Mouse (Mus musculus) hindbrain, embryonic 14.5 days (tissue): ENCODE results near the gene Spp1. TPM values are rescaled to one million over a fixed set of nuclear protein-coding genes. Genes with fewer than 3 reads are reported as not detected.

ENCODE experiments used
- ATAC-seq: fragments of 200-750 bp; cut with Nextera tagmentation; 2 replicates; pipeline ENCODE4 v1.8.0; 2017; ENCODE audit warnings: moderate number of reproducible peaks, mild to moderate bottlenecking, moderate TSS enrichment, moderate library complexity; ENCODE audit not compliant: low FRiP score
- DNase-seq: peaks from one replicate; pipeline ENCODE4 v3.0.0-alpha.2; 2015; ENCODE audit warnings: low spot score
- H3K27ac ChIP-seq: fragments of 300-500 bp; sonication (generic); 2 replicates; pipeline ENCODE4 v1.5.1; 2014; ENCODE audit warnings: mild to moderate bottlenecking, moderate library complexity
- H3K27me3 ChIP-seq: fragments of 300-500 bp; sonication (generic); 2 replicates; pipeline ENCODE4 v1.6.1; 2014; ENCODE audit warnings: mild to moderate bottlenecking, low read length, mixed read lengths; ENCODE audit not compliant: control insufficient read depth, insufficient read depth
- H3K36me3 ChIP-seq: fragments of 300-500 bp; sonication (generic); replicated peaks from 2 replicates; pipeline ENCODE4 v1.6.1; 2014; ENCODE audit not compliant: control insufficient read depth, insufficient read depth
- H3K4me1 ChIP-seq: fragments of 300-500 bp; sonication (generic); replicated peaks from 2 replicates; pipeline ENCODE4 v1.6.1; 2014; ENCODE audit warnings: antibody characterized with exemption, low read length, mixed read lengths; ENCODE audit not compliant: control insufficient read depth, insufficient read depth
- H3K4me2 ChIP-seq: fragments of 300-500 bp; sonication (generic); replicated peaks from 2 replicates; pipeline ENCODE4 v1.6.1; 2014; ENCODE audit warnings: mild to moderate bottlenecking, moderate library complexity
- H3K4me3 ChIP-seq: fragments of 300-500 bp; sonication (generic); replicated peaks from 2 replicates; pipeline ENCODE4 v1.5.1; 2014; ENCODE audit warnings: mild to moderate bottlenecking, low read length
- H3K9ac ChIP-seq: fragments of 300-500 bp; sonication (generic); 2 replicates; pipeline ENCODE4 v1.6.1; 2014
- H3K9me3 ChIP-seq: fragments of 300-500 bp; sonication (generic); 2 replicates; pipeline ENCODE4 v1.6.1; 2016; ENCODE audit warnings: low read length; ENCODE audit not compliant: control insufficient read depth
- WGBS: fragments of 180-500 bp; shearing (Covaris S2); extraction: QIAGEN DNeasy Blood & Tissue Kit; methylation state at CpG from one replicate; pipeline ENCODE4 v1.1.7; 2014; 5-methylcytosine and 5-hydroxymethylcytosine counted together
- polyA plus RNA-seq: library from polyadenylated mRNA; unstranded; fragments of >200 nt; fragmentation: Nextera tagmentation; extraction: Ambion mirVana; gene quantifications from 2 replicates; pipeline ENCODE4 v1.2.1, GENCODE M21; 2014

The Spp1 gene
- polyA plus RNA-seq, 1 experiment from 2014 or later = 7.4 TPM

- H3K36me3 ChIP-seq = no peaks in the 10 kb centered on the region
- H3K27ac ChIP-seq = no peak overlapping the region
- H3K4me3 ChIP-seq = no peak overlapping the region
- WGBS = 90% methylated on average over 1 of the region's 1 CpGs
- H3K27me3 ChIP-seq = no peaks in the 10 kb centered on the region
- no peak overlapping the region for H3K9ac ChIP-seq
- H3K9me3 ChIP-seq = peaks cover 6% of the 10 kb centered on the region; the same call in 1 of the 2 replicates
- 0 out of 2 replicates have a peak, but pooled peaks cover 2% of the 10 kb centered on the region for H3K4me1 ChIP-seq
- H3K4me2 ChIP-seq = no peak overlapping the region
- ATAC-seq (no peak), DNase-seq (no peak)
Observed at GRCm38 (mm10) chr5:104453075-104453474, 18.2 kb downstream of the Spp1 start.

GRCm38 (mm10) chr5:104454564-104454963 is 19.6 kb downstream of the Spp1 start:
- Histone ChIP-seq H3K27ac (no peak overlapping the region), H3K36me3 (no peaks in the 10 kb centered on the region), H3K9me3 (peaks cover 6% of the 10 kb centered on the region; the same call in 1 of the 2 replicates), H3K4me2 (no peak overlapping the region), H3K9ac (no peak overlapping the region), H3K27me3 (no peaks in the 10 kb centered on the region), H3K4me3 (no peak overlapping the region), H3K4me1 (peaks cover 12% of the 10 kb centered on the region; the same call in 1 of the 2 replicates)
- ATAC-seq (no peak), DNase-seq (no peak)
- WGBS = 94% methylated on average over 6 of the region's 6 CpGs

GRCm38 (mm10) chr5:104458832-104459705 is 24.2 kb downstream of the Spp1 start, which contains the start of gene Pkd2:
Pkd2 (plus strand) TSS chr5:104459450.
- H3K27ac ChIP-seq = peak within 1 kb of the TSS; percentile 95
- H3K9ac ChIP-seq = peak within 1 kb of the TSS; percentile 98
- H3K4me2 ChIP-seq = peak within 1 kb of the TSS; percentile 84
- peak within 1 kb of the TSS; percentile 82 for H3K4me3 ChIP-seq
- ATAC-seq = peak; percentile 87
- H3K27me3 ChIP-seq = no peaks in the 10 kb centered on the region
- WGBS = 12% methylated on average over 41 of the region's 46 CpGs
- peaks cover 10% of the 10 kb centered on the region; the same call in 1 of the 2 replicates for H3K4me1 ChIP-seq
- peak; percentile 69 for DNase-seq
- H3K36me3 ChIP-seq = 0 out of 2 replicates have a peak, but pooled peaks cover 3% of the 10 kb centered on the region
- peaks cover 6% of the 10 kb centered on the region; the same call in 1 of the 2 replicates for H3K9me3 ChIP-seq

GRCm38 (mm10) chr5:104459706-104460455 is 25.0 kb downstream of the Spp1 start:
- peak overlapping the region; percentile 98 for H3K9ac ChIP-seq
- DNase-seq (peak; percentile 56), ATAC-seq (peak; percentile 77)
- H3K27me3 ChIP-seq = no peaks in the 10 kb centered on the region
- peaks cover 6% of the 10 kb centered on the region; the same call in 1 of the 2 replicates for H3K9me3 ChIP-seq
- 0 out of 2 replicates have a peak, but pooled peaks cover 3% of the 10 kb centered on the region for H3K36me3 ChIP-seq
- under 1% methylated on average over 76 of the region's 82 CpGs for WGBS
- H3K4me3 ChIP-seq = peak overlapping the region; percentile 82
- H3K4me2 ChIP-seq = peak overlapping the region; percentile 84
- H3K27ac ChIP-seq = peak overlapping the region; percentile 95
- peaks cover 10% of the 10 kb centered on the region; the same call in 1 of the 2 replicates for H3K4me1 ChIP-seq

GRCm38 (mm10) chr5:104460456-104460838 is 25.5 kb downstream of the Spp1 start:
- no peak for DNase-seq
- Histone ChIP-seq H3K4me1 (peaks cover 10% of the 10 kb centered on the region; the same call in 1 of the 2 replicates), H3K9me3 (peaks cover 6% of the 10 kb centered on the region; the same call in 1 of the 2 replicates), H3K36me3 (0 out of 2 replicates have a peak, but pooled peaks cover 9% of the 10 kb centered on the region), H3K9ac (peak overlapping the region; percentile 98), H3K4me2 (peak overlapping the region; percentile 84), H3K4me3 (peak overlapping the region; percentile 82), H3K27me3 (no peaks in the 10 kb centered on the region), H3K27ac (peak overlapping the region; percentile 95)
- ATAC-seq = no peak
- WGBS = 31% methylated on average over 3 of the region's 3 CpGs

GRCm38 (mm10) chr5:104460856-104461255 is 25.9 kb downstream of the Spp1 start:
- Histone ChIP-seq H3K27me3 (no peaks in the 10 kb centered on the region), H3K9ac (0 out of 2 replicates have a peak overlapping the region, but pooled peaks have one; percentile 10), H3K36me3 (0 out of 2 replicates have a peak, but pooled peaks cover 13% of the 10 kb centered on the region), H3K4me2 (peak overlapping the region; percentile 84), H3K4me1 (peaks cover 10% of the 10 kb centered on the region; the same call in 1 of the 2 replicates), H3K27ac (no peak overlapping the region), H3K4me3 (peak overlapping the region; percentile 82), H3K9me3 (peaks cover 6% of the 10 kb centered on the region; the same call in 1 of the 2 replicates)
- no peak for ATAC-seq
- no peak for DNase-seq
- WGBS = 43% methylated on average over 6 of the region's 7 CpGs

- no peak overlapping the region for H3K27ac ChIP-seq
- H3K27me3 ChIP-seq = no peaks in the 10 kb centered on the region
- H3K4me3 ChIP-seq = no peak overlapping the region
- H3K9ac ChIP-seq = no peak overlapping the region
- H3K4me2 ChIP-seq = no peak overlapping the region
- H3K36me3 ChIP-seq = peaks cover 40% of the 10 kb centered on the region
- ATAC-seq (no peak), DNase-seq (no peak)
- no peaks in the 10 kb centered on the region for H3K9me3 ChIP-seq
- WGBS = 88% methylated on average over 8 of the region's 8 CpGs
- no peaks in the 10 kb centered on the region for H3K4me1 ChIP-seq
Observed at GRCm38 (mm10) chr5:104465279-104465678, 30.4 kb downstream of the Spp1 start.

GRCm38 (mm10) chr5:104465731-104466130 is 30.8 kb downstream of the Spp1 start:
- Histone ChIP-seq H3K27me3 (no peaks in the 10 kb centered on the region), H3K27ac (no peak overlapping the region), H3K4me2 (no peak overlapping the region), H3K9me3 (no peaks in the 10 kb centered on the region), H3K4me1 (no peaks in the 10 kb centered on the region), H3K4me3 (no peak overlapping the region), H3K36me3 (peaks cover 43% of the 10 kb centered on the region), H3K9ac (no peak overlapping the region)
- DNase-seq (no peak), ATAC-seq (no peak)
- WGBS = 89% methylated on average over 12 of the region's 12 CpGs

GRCm38 (mm10) chr5:104466816-104467215 is 31.9 kb downstream of the Spp1 start:
- Histone ChIP-seq H3K36me3 (peaks cover 53% of the 10 kb centered on the region), H3K9ac (no peak overlapping the region)
- WGBS = 96% methylated on average over 16 of the region's 16 CpGs

More at GRCm38 (mm10) chr5:104466816-104467215, 31.9 kb downstream of the Spp1 start:
- H3K27me3 ChIP-seq = no peaks in the 10 kb centered on the region
- H3K27ac ChIP-seq = no peak overlapping the region
- no peak overlapping the region for H3K4me3 ChIP-seq
- H3K9me3 ChIP-seq = no peaks in the 10 kb centered on the region
- no peak overlapping the region for H3K4me2 ChIP-seq
- no peak for ATAC-seq
- H3K4me1 ChIP-seq = no peaks in the 10 kb centered on the region
- no peak for DNase-seq
